Mouse (Mus musculus) myocyte (in vitro differentiated cells): Measurements from ENCODE around the gene Plcb1.

Experiments used
- E2F4 ChIP-seq: IDR thresholded peaks from one replicate; pipeline ENCODE4 v1.6.1; 2011; ENCODE audit warnings: mild to moderate bottlenecking, control low read depth, moderate library complexity; ENCODE audit not compliant: insufficient read depth
- MAX ChIP-seq: IDR thresholded peaks from one replicate; pipeline ENCODE4 v1.6.1; 2011; ENCODE audit warnings: low read depth, mild to moderate bottlenecking, control low read depth
- POLR2A ChIP-seq: IDR thresholded peaks from one replicate; pipeline ENCODE4 v1.6.1; 2011; ENCODE audit warnings: low read depth, mild to moderate bottlenecking, control low read depth, moderate library complexity; ENCODE audit not compliant: insufficient read length
- TCF12 ChIP-seq: IDR thresholded peaks from one replicate; pipeline ENCODE4 v1.6.1; 2011; ENCODE audit warnings: mild to moderate bottlenecking, control low read depth; ENCODE audit not compliant: poor library complexity, insufficient read depth, severe bottlenecking
- USF1 ChIP-seq: IDR thresholded peaks from one replicate; pipeline ENCODE4 v1.6.1; 2011; ENCODE audit warnings: low read depth, mild to moderate bottlenecking, control low read depth, moderate library complexity

DNA sequence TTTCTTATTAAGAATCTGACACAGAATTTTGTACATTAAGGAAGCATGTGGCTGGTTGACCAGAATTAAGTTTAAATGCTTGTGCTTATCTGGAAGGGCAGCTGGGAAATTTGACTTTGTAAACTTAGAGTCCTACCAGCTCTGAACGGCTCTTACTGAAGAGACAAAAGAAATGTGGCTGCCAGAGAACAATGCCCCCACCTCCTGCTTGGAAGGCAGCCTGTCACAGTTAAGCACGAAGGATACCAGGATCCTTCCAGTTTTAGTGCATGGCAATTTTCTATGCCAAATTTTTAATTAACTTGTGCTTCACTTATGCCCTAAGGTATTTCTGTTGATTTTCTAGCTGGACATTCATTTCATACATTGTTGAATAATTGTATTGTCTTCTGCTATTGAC, 157.1 kb downstream of the Plcb1 start:
- no peak for TF ChIP-seq E2F4
- no peak for TF ChIP-seq MAX
- TF ChIP-seq POLR2A = no peak
- no peak for TF ChIP-seq TCF12
- no peak for TF ChIP-seq USF1
